Mouse (Mus musculus) ES-Bruce4 (cell line): ENCODE results near the gene Nell2.

Source experiments
- CTCF ChIP-seq: IDR thresholded peaks from one replicate; pipeline ENCODE4 v1.8.1; 2011; ENCODE audit warnings: low read depth, low read length
- EP300 ChIP-seq: IDR thresholded peaks from 2 replicates; pipeline ENCODE4 v1.6.1; 2011; ENCODE audit warnings: low read depth, low read length; ENCODE audit not compliant: insufficient read depth

DNA sequence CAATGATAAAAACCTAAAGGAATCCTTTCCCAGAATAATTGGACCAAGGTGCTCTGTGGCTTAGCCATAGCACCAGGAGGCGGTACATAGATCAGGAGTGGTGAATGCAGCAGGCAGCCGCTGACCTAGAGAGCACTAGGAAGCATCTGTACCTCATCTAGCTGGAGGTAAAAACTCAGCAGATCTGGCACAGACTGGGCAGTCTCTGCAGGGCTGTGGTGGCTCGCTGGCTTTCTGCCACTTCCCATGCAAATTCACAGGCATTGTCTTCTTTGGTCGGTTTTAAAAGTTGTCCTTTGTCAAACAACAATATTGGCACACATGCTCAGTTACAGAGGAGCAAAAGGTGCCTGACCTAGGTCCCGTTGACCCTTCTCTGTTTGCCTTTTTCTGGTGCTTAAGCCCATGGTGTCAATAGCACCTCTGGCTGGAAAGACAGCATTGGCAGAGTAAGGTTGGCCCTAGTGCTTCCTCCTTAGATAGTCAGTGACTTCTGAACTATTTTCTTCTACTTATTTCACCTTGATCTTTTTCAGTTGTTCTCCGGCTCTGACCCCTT lies 479.1 kb downstream of the Nell2 start:
- TF ChIP-seq CTCF (no peak), EP300 (no peak)
